Mouse (Mus musculus): ENCODE measurements at regions not wholly inside any gene's neighbourhood (a gene's known extent, or its start where the extent isn't known, plus 50 kb on each side); places are given as distances from the start of the nearest gene placed in this dataset.
A peak's percentile ranks its signal among the peaks of the same experiment; 100 is the strongest.

DNA sequence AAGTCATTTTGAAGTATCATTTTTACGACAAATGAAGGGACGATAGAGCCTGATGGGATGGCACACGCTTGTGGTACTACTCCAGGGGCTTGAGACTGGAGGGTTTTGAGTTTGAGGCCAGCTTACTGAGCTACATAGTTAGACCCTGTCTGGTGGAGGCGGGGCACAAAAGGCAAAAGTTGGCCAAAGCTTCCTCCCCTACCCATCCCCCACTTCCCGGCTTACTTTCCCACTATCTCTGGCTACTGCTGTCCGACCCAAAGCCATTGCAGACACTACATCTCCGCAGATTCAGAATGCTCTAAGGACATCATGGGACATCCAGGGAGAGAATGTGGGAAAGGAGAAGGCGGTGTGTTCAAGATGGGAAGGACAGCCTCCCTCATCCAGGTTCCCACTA lies 493.1 kb downstream of the Prss52 start:
- H3K4me1 ChIP-seq = peaks cover 55% of the 10 kb centered on the region
- WGBS = 71% methylated on average over 8 of the region's 8 CpGs

More for the DNA sequence above, 493.1 kb downstream of the Prss52 start:
- no peak for ATAC-seq
- H3K4me3 ChIP-seq = no peak overlapping the region
- peak overlapping the region; percentile 91 for H3K27ac ChIP-seq
- H3K4me2 ChIP-seq = no peak overlapping the region
- no peak overlapping the region for H3K9ac ChIP-seq
- H3K9me3 ChIP-seq (replicated peaks) = no peaks in the 10 kb centered on the region
- H3K36me3 ChIP-seq (ENCODE audit: poor library complexity, severe bottlenecking) = no peaks in the 10 kb centered on the region; the same call in 1 of the 2 replicates
- H3K27me3 ChIP-seq = no peaks in the 10 kb centered on the region

MicroRNAs in the stretch of these regions (microRNA counts, 519-probe panel; counts per million panel counts)
- microRNA mmu-miR-124 = 6,263 counts per million, percentile 97 among the panel's probes with 10 or more counts

Small RNA genes lying in the stretch of these regions (microRNA-seq; reads per million reads assigned to microRNA genes)
- gene Mir124a-1 = 1.6 reads per million
- gene Mir3078 = 21.7 reads per million, percentile 31 among the genes with 10 or more reads in this experiment

Measured in forebrain, embryonic 13.5 days (tissue).